Mouse (Mus musculus) ES-E14 (cell line): ENCODE results near the gene Plcd3. TPM values are rescaled to one million over a fixed set of nuclear protein-coding genes. Genes with fewer than 3 reads are reported as not detected.

ENCODE experiments used
- DNase-seq: peaks from one replicate; pipeline ENCODE4 v3.0.0-alpha.2; 2013; ENCODE audit warnings: low read depth, low spot score
- H3K27ac ChIP-seq: 2 replicates; pipeline ENCODE4 v1.5.1; 2012; ENCODE audit warnings: low read depth, mild to moderate bottlenecking, low read length, moderate library complexity, mixed read lengths; ENCODE audit not compliant: poor library complexity, insufficient read depth, severe bottlenecking
- H3K36me3 ChIP-seq: 2 replicates; pipeline ENCODE4 v1.6.1; 2012; ENCODE audit warnings: mild to moderate bottlenecking, low read length, moderate library complexity, mixed read lengths; ENCODE audit not compliant: control insufficient read depth, poor library complexity, insufficient read depth, severe bottlenecking
- H3K4me1 ChIP-seq, 2 experiments: fragments of 150-350 bp in 1 of 2; sonication (generic) in 1 of 2; 2 replicates each; pipeline ENCODE4 v1.6.1; 2012; ENCODE audit warnings: low read length in 2 of 2, mild to moderate bottlenecking in 1 of 2, mixed read lengths in 1 of 2; ENCODE audit not compliant: control insufficient read depth in 2 of 2, insufficient read depth in 2 of 2, poor library complexity in 1 of 2
- H3K4me3 ChIP-seq, 2 experiments: fragments of 150-350 bp in 1 of 2; sonication (generic) in 1 of 2; 2 replicates each; pipeline ENCODE4 v1.5.1; 2012; ENCODE audit warnings: low read length in 2 of 2, low read depth in 1 of 2, mild to moderate bottlenecking in 1 of 2, mixed read lengths in 1 of 2; ENCODE audit not compliant: insufficient read depth in 1 of 2, poor library complexity in 1 of 2, severe bottlenecking in 1 of 2
- H3K9ac ChIP-seq: 2 replicates; pipeline ENCODE4 v1.6.1; 2012; ENCODE audit warnings: low read depth, mild to moderate bottlenecking, low read length, mixed read lengths; ENCODE audit not compliant: poor library complexity, insufficient read depth, severe bottlenecking
- H3K9me3 ChIP-seq: fragments of 150-350 bp; sonication (generic); 2 replicates; pipeline ENCODE4 v1.6.1; 2012; ENCODE audit warnings: low read depth, mild to moderate bottlenecking, low read length; ENCODE audit not compliant: control insufficient read depth, insufficient read depth
- CHD2 ChIP-seq: IDR thresholded peaks from 2 replicates; pipeline ENCODE4 v1.6.1; 2014; ENCODE audit warnings: mild to moderate bottlenecking, low read depth, low read length, inconsistent platforms
- HCFC1 ChIP-seq: IDR thresholded peaks from 2 replicates; pipeline ENCODE4 v1.6.1; 2012; ENCODE audit warnings: low read length, inconsistent platforms, borderline replicate concordance; ENCODE audit not compliant: insufficient read depth
- MAFK ChIP-seq: IDR thresholded peaks from 2 replicates; pipeline ENCODE4 v1.6.1; 2014; ENCODE audit warnings: mild to moderate bottlenecking, low read depth, low read length, inconsistent platforms; ENCODE audit not compliant: insufficient read depth
- ZC3H11A ChIP-seq: IDR thresholded peaks from 2 replicates; pipeline ENCODE4 v1.6.1; 2012; ENCODE audit warnings: low read depth, mild to moderate bottlenecking, inconsistent platforms, low read length, borderline replicate concordance
- ZNF384 ChIP-seq: IDR thresholded peaks from 2 replicates; pipeline ENCODE4 v1.6.1; 2012; ENCODE audit warnings: low read depth, low read length, inconsistent platforms
- in situ Hi-C, 2 experiments: fragments of 600-800 bp; cut with MboI; formaldehyde crosslinking; loops; one replicate each; pipeline ENCODE4 v1.15.1; 2025; ENCODE audit warnings: low sequenced_read_pairs in 2 of 2, inconsistent platforms in 1 of 2; ENCODE audit not compliant: unreplicated experiment in 2 of 2
- total RNA-seq: library from RNA; depleted of rRNA; stranded (reverse); fragments of 300-350 nt; gene quantifications from 2 replicates; pipeline ENCODE4 v1.2.3, GENCODE M21; 2012

Plcd3 gene
- total RNA-seq, 1 experiment, result 8.0 TPM

GRCm38 (mm10) chr11:103144309-103145285 lies 43.1 kb upstream of the Plcd3 start:
- in situ Hi-C loops, result no loop called here
- DNase-seq, result no peak
- H3K36me3 ChIP-seq, result no peaks in the 10 kb centered on the region
- TF ChIP-seq CHD2 (no peak), MAFK (no peak), HCFC1 (no peak), ZNF384 (no peak), ZC3H11A (no peak)
- H3K9ac ChIP-seq, result no peak overlapping the region
- no peak overlapping the region for H3K27ac ChIP-seq
- no peak overlapping the region for H3K4me3 ChIP-seq
- H3K4me1 ChIP-seq, result peaks cover 1 to 31% of the 10 kb centered on the region in 2 experiments; a peak in 2 of 4 replicates
- H3K9me3 ChIP-seq, result no peaks in the 10 kb centered on the region

DNA sequence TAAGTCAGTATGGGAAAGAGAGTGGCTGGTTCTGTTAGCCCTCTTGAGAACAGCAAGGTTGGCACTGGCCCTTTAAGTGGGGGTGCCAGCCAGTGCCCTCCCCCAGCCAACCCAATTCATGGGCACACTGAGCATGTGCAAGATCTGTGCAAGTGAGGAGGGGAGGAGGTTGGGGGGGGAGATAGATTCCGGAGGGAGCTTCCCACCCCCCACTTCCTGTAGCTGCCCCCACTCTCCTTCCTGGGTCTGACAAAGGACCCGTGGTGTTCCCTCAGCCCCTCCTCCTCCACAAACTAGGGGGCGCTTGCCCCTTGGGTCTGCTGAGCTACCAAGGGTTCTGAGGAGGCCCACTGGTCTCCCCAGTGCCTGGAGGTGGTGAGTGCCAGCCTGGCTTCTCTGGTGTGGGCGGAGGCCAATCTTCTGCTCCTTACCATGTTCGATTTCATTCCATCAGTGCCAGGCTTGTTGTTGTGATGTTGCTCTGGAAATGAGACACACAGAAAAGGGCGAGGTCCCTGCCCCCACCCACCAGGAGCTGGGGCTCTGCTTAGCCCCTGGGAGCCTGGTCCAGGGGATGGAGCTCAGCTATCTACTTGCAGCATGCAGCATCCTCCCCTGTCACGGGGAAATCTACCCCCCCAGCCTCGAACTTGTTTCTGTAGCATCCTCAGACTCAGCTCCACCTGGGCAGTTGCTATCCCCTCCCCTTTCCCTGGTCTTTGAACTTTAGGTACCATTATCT lies 41.2 kb upstream of the Plcd3 start:
- no peak overlapping the region for H3K27ac ChIP-seq
- H3K9me3 ChIP-seq, result no peaks in the 10 kb centered on the region
- no peak for DNase-seq
- in situ Hi-C loops, result no loop called here
- no peaks in the 10 kb centered on the region for H3K36me3 ChIP-seq
- TF ChIP-seq CHD2, result no peak
- no peak for TF ChIP-seq ZNF384
- TF ChIP-seq MAFK, result no peak
- no peak for TF ChIP-seq ZC3H11A
- no peak for TF ChIP-seq HCFC1
- H3K4me1 ChIP-seq, result peaks cover 1 to 29% of the 10 kb centered on the region in 2 experiments; a peak in 2 of 4 replicates
- no peak overlapping the region for H3K9ac ChIP-seq
- H3K4me3 ChIP-seq, result peak overlapping the region in 1 of 2 experiments; percentile 15; a peak in 1 of 4 replicates

GRCm38 (mm10) chr11:103141944-103142255 lies 40.4 kb upstream of the Plcd3 start:
- in situ Hi-C loops, result no loop called here
- no peak overlapping the region; the same call in 1 of the 2 replicates for H3K27ac ChIP-seq
- H3K9ac ChIP-seq, result no peak overlapping the region
- H3K9me3 ChIP-seq, result no peaks in the 10 kb centered on the region
- no peak for TF ChIP-seq HCFC1
- TF ChIP-seq CHD2, result no peak
- TF ChIP-seq ZC3H11A, result no peak
- TF ChIP-seq ZNF384, result no peak
- peaks cover 1 to 31% of the 10 kb centered on the region in 2 experiments; a peak in 2 of 4 replicates for H3K4me1 ChIP-seq
- DNase-seq, result no peak
- no peaks in the 10 kb centered on the region for H3K36me3 ChIP-seq
- H3K4me3 ChIP-seq, result no peak overlapping the region

DNA sequence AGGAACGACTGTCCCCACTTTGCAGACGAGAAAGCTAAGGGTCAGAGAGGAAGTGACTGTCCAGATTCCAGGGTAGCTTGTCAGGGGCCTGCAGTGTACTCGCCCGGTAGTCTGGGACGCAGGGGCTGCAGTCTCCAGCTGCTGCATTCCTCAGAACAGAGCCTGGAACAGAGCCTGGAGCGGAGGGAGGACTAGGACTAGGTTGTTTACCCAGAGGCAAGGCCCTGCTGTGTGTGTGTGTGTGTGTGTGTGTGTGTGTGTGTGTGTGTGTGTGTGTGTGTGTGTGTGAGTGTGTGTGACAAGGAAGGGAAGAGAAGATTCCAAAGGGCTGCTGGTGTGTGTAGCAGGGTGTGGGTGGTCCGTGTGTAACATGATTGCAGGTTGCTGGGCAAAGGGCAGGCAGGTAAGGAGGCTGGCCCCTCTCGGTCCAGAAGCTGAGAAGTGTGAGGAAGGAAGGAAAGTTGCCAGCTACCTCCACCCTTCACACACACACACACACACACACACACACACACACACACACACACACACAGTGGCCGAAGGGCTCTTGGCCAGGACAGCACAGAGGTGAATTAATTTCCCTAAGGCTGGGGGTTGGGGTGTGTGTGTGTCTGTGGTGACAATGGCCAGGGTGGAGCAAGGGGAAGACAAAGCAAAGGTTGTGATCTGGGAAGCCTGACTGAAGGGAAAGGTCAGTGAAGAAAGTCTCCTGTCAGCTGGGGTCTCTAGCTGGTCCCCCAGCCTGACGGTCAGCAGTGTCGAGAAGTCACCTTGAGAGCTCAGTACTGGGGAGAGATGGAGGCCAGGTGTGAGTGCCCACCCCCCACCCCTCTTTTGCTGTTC lies 39.9 kb upstream of the Plcd3 start:
- peaks cover 1 to 31% of the 10 kb centered on the region in 2 experiments; a peak in 2 of 4 replicates for H3K4me1 ChIP-seq
- H3K9me3 ChIP-seq, result no peaks in the 10 kb centered on the region
- no peak overlapping the region for H3K9ac ChIP-seq
- in situ Hi-C loops, result no loop called here
- no peaks in the 10 kb centered on the region for H3K36me3 ChIP-seq
- no peak for TF ChIP-seq MAFK
- TF ChIP-seq CHD2, result no peak
- no peak for TF ChIP-seq ZC3H11A
- TF ChIP-seq HCFC1, result no peak
- TF ChIP-seq ZNF384, result no peak
- H3K4me3 ChIP-seq, result no peak overlapping the region
- no peak for DNase-seq
- no peak overlapping the region; the same call in 1 of the 2 replicates for H3K27ac ChIP-seq
